Comparison of ENCODE assay signal across 1 mouse cellular context in genomic region chr13:23620733-23621531, GRCm38 (mm10).
A peak's percentile ranks its signal among the peaks of the same experiment; 100 is the strongest.
TF ChIP-seq lines count a peak whose summit lies in the region.

Gene Hist1h2be, minus strand, starts transcription at chr13:23621124.

TF ChIP-seq in CH12.LX, 34 proteins besides CTCF, POLR2A, EP300 and RAD21 (continued from another document):
- no peak; the same call in 1 of the 2 replicates for TF ChIP-seq NELFE (IDR thresholded peaks at IDR 0.05; ENCODE audit: low read depth, low read length)
- TF ChIP-seq MAX (IDR thresholded peaks at IDR 0.05; ENCODE audit: low read length), result peak; percentile 55; the same call in 1 of the 2 replicates
- no peak for TF ChIP-seq POLR2AphosphoS2 (IDR thresholded peaks at IDR 0.05; ENCODE audit: low read depth, low read length)
- no peak for TF ChIP-seq SMC3 (IDR thresholded peaks at IDR 0.05; ENCODE audit: low read depth, low read length)
- no peak; the same call in 1 of the 2 replicates for TF ChIP-seq USF2 (conservative IDR thresholded peaks at IDR 0.05; ENCODE audit: low read depth, low read length)
- no peak for TF ChIP-seq ZKSCAN1 (IDR thresholded peaks at IDR 0.05; ENCODE audit: borderline replicate concordance, low read depth, low read length)
- TF ChIP-seq ZNF384 (IDR thresholded peaks at IDR 0.05; ENCODE audit: low read depth, low read length), result peak; percentile 74
- TF ChIP-seq TBP (conservative IDR thresholded peaks at IDR 0.05; ENCODE audit: low read depth, low read length), result peak; percentile 98
- TF ChIP-seq JUND (conservative IDR thresholded peaks at IDR 0.05; ENCODE audit: low read depth, low read length), result peak; percentile 17; the same call in 1 of the 2 replicates
- TF ChIP-seq RCOR1 (conservative IDR thresholded peaks at IDR 0.05; ENCODE audit: low read depth, low read length), result no peak
- TF ChIP-seq PAX5 (IDR thresholded peaks at IDR 0.05; ENCODE audit: low read length), result no peak
- no peak for TF ChIP-seq ZC3H11A (IDR thresholded peaks at IDR 0.05; ENCODE audit: low read depth, low read length)
- TF ChIP-seq MXI1 (IDR thresholded peaks at IDR 0.05; ENCODE audit: low read depth, low read length), result no peak
- no peak for TF ChIP-seq USF1 (IDR thresholded peaks at IDR 0.05; ENCODE audit: low read depth, low read length)
- no peak for TF ChIP-seq NRF1 (IDR thresholded peaks at IDR 0.05; ENCODE audit: low read depth, low read length)
- TF ChIP-seq UBTF (IDR thresholded peaks at IDR 0.05; ENCODE audit: low read depth, low read length), result no peak
- TF ChIP-seq JUN (IDR thresholded peaks at IDR 0.05; ENCODE audit: insufficient read depth, low read depth, low read length), result no peak
- peak; percentile 48 for TF ChIP-seq TCF12 (IDR thresholded peaks at IDR 0.05; ENCODE audit: low read depth, low read length)
- no peak for TF ChIP-seq KAT2A (IDR thresholded peaks at IDR 0.05; ENCODE audit: insufficient replicate concordance, low read length)
- TF ChIP-seq E2F4 (IDR thresholded peaks at IDR 0.05; ENCODE audit: insufficient replicate concordance, low read depth, low read length), result no peak
- no peak for TF ChIP-seq MAZ (IDR thresholded peaks at IDR 0.05; ENCODE audit: low read depth, low read length)
- TF ChIP-seq GABPA (IDR thresholded peaks at IDR 0.05; ENCODE audit: insufficient replicate concordance, low read depth, low read length), result peak; percentile 7; the same call in 1 of the 2 replicates
